Mouse (Mus musculus): ENCODE data around the gene Ap3m1.

GRCm38 (mm10) chr14:21087390-21088060 lies 35.2 kb upstream of the Ap3m1 start:
- TF ChIP-seq CTCF (IDR thresholded peaks at IDR 0.05; ENCODE audit: low read depth) (no peak), EP300 (IDR thresholded peaks at IDR 0.05; ENCODE audit: low read depth) (no peak)

Measured in liver, postnatal 0 days (tissue).